Comparison of ENCODE assay signal across 8 mouse cellular contexts in genomic region chr6:137135506-137136391, GRCm38 (mm10). TPM values are rescaled to one million over a fixed set of nuclear protein-coding genes. Genes with fewer than 3 reads are reported as not detected.
A peak's percentile ranks its signal among the peaks of the same experiment; 100 is the strongest.
DNase-seq lines count a peak whose midpoint lies in the region; ATAC-seq and TF ChIP-seq lines count a peak whose summit lies in the region.

No protein-coding gene starts in this region.

- no peak overlapping the region for H3K9ac ChIP-seq in limb, embryonic 13.5 days

- H3K27me3 ChIP-seq in limb, embryonic 13.5 days, result no peaks in the 10 kb centered on the region

- DNase-seq in gastrocnemius, adult 18-20 months (ENCODE audit: low spot score), result peak; percentile 9
- DNase-seq in gastrocnemius, adult 8-10 months (ENCODE audit: low spot score in 2 of 2), result no peak
- DNase-seq in brain, embryonic 14.5 days (ENCODE audit: low read depth), result peak; percentile 74
- DNase-seq in heart, postnatal 10 days, result peak; percentile 56 to 57
- no peak for DNase-seq in frontal cortex, postnatal 14 days (ENCODE audit: low spot score in 2 of 2)
- DNase-seq in testis, postnatal 14 days (ENCODE audit: low spot score), result no peak
- no peak for DNase-seq in urinary bladder, adult 18-20 months (ENCODE audit: low spot score in 2 of 2)

- ATAC-seq in limb, embryonic 13.5 days (ENCODE audit: low FRiP score, low read depth), result peak; percentile 79

- peak overlapping the region; percentile 33; the same call in 1 of the 2 replicates for H3K27ac ChIP-seq in limb, embryonic 13.5 days

- peaks cover 26% of the 10 kb centered on the region for H3K4me1 ChIP-seq in limb, embryonic 13.5 days

- intact Hi-C loops in heart, postnatal 10 days (cut with DNase I), result loop anchor here (5.0 kb wide), 1 partner anchor 33 kb away; no protein-coding TSS in a partner anchor

- no peak overlapping the region; the same call in 1 of the 2 replicates for H3K4me2 ChIP-seq in limb, embryonic 13.5 days (replicated peaks)

- H3K36me3 ChIP-seq in limb, embryonic 13.5 days, result no peaks in the 10 kb centered on the region

- H3K9me3 ChIP-seq in limb, embryonic 13.5 days, result no peaks in the 10 kb centered on the region

- H3K4me3 ChIP-seq in limb, embryonic 13.5 days, result no peak overlapping the region

- no peak for TF ChIP-seq POLR2A in brain, embryonic 14.5 days (IDR thresholded peaks at IDR 0.05; ENCODE audit: borderline replicate concordance, extremely low read depth, insufficient read depth, insufficient read length, poor library complexity, severe bottlenecking)

- 46% methylated on average over 20 of the region's 20 CpGs for WGBS in limb, embryonic 13.5 days

- no peak for TF ChIP-seq CTCF in brain, embryonic 14.5 days (IDR thresholded peaks at IDR 0.05; ENCODE audit: borderline replicate concordance, extremely low read depth, insufficient read depth, insufficient read length)

RNA-seq across cellular contexts. Expression of gene Rerg, which starts 34.5 kb away (rescaled TPM):
- total RNA-seq in gastrocnemius, adult 18-20 months (2021), result 1 to 10 TPM in 1 of 2 experiments, under 1 TPM in 1; 0.78 to 1.2 TPM
- total RNA-seq in gastrocnemius, adult 8-10 months (2022), result 1 to 10 TPM in 1 of 4 experiments, under 1 TPM in 3; 0.46 to 1.6 (median 0.76) TPM
- polyA plus RNA-seq in brain, embryonic 14.5 days (2012; rRNA removed), result 3.7 and 4.3 TPM in 2 replicates
- total RNA-seq in heart, postnatal 10 days (2021), result 1 to 10 TPM; 8.9 to 9.4 TPM
- 18.6 and 23.2 TPM in 2 replicates for polyA plus RNA-seq in limb, embryonic 13.5 days (2015; fragmentation: Nextera tagmentation; extraction: Ambion mirVana)

Comparison
In these comparisons a context has a peak if more than half of its experiments do, and no peak if none do; other contexts are left out.
1. DNase-seq: peak in gastrocnemius, adult 18-20 months (single experiment), brain, embryonic 14.5 days (single experiment) and heart, postnatal 10 days (2 of 2); none in gastrocnemius, adult 8-10 months (0 of 2), frontal cortex, postnatal 14 days (0 of 2), testis, postnatal 14 days (single experiment) and urinary bladder, adult 18-20 months (0 of 2).